Mouse (Mus musculus): ENCODE measurements around the gene Kcnt2. TPM values are rescaled to one million over a fixed set of nuclear protein-coding genes. Genes with fewer than 3 reads are reported as not detected.

Kcnt2 gene
- 1.6 and 2.3 TPM in 2 replicates for polyA plus RNA-seq (2015; fragmentation: Nextera tagmentation; extraction: Ambion mirVana)

GRCm38 (mm10) chr1:140245876-140246597, at the start of gene Kcnt2:
Kcnt2 (plus strand) TSS chr1:140246158.
- Histone ChIP-seq H3K4me3 (peak within 1 kb of the TSS; percentile 60), H3K9ac (peak within 1 kb of the TSS; percentile 79), H3K4me2 (peak within 1 kb of the TSS; percentile 89), H3K9me3 (no peaks in the 10 kb centered on the region), H3K4me1 (replicated peaks) (peaks cover 6% of the 10 kb centered on the region; the same call in 1 of the 2 replicates), H3K36me3 (no peaks in the 10 kb centered on the region), H3K27me3 (peaks cover 4% of the 10 kb centered on the region; the same call in 1 of the 2 replicates), H3K27ac (replicated peaks) (no peak within 1 kb of the TSS)
- ATAC-seq (ENCODE audit: low read depth) = peak; percentile 68
- under 1% methylated on average over 21 of the region's 21 CpGs for WGBS

- ATAC-seq (ENCODE audit: low read depth) = no peak
- H3K27me3 ChIP-seq = no peaks in the 10 kb centered on the region
- H3K4me1 ChIP-seq (replicated peaks) = no peaks in the 10 kb centered on the region
- no peak overlapping the region for H3K9ac ChIP-seq
- no peak overlapping the region for H3K4me2 ChIP-seq
- H3K4me3 ChIP-seq = no peak overlapping the region
- H3K27ac ChIP-seq (replicated peaks) = no peak overlapping the region
- WGBS = 87% methylated on average over 2 of the region's 2 CpGs
- no peaks in the 10 kb centered on the region for H3K9me3 ChIP-seq
- no peaks in the 10 kb centered on the region for H3K36me3 ChIP-seq
Observed at GRCm38 (mm10) chr1:140205329-140205728, 40.6 kb upstream of the Kcnt2 start.

- H3K27ac ChIP-seq (replicated peaks) = no peak overlapping the region
- no peaks in the 10 kb centered on the region for H3K36me3 ChIP-seq
- no peak for ATAC-seq (ENCODE audit: low read depth)
- H3K4me1 ChIP-seq (replicated peaks) = no peaks in the 10 kb centered on the region
- H3K9me3 ChIP-seq = no peaks in the 10 kb centered on the region
- WGBS = 47% methylated on average over 3 of the region's 3 CpGs
- H3K9ac ChIP-seq = no peak overlapping the region
- H3K27me3 ChIP-seq = no peaks in the 10 kb centered on the region
- no peak overlapping the region for H3K4me3 ChIP-seq
- no peak overlapping the region for H3K4me2 ChIP-seq
Observed at GRCm38 (mm10) chr1:140225221-140225620, 20.7 kb upstream of the Kcnt2 start.

DNA sequence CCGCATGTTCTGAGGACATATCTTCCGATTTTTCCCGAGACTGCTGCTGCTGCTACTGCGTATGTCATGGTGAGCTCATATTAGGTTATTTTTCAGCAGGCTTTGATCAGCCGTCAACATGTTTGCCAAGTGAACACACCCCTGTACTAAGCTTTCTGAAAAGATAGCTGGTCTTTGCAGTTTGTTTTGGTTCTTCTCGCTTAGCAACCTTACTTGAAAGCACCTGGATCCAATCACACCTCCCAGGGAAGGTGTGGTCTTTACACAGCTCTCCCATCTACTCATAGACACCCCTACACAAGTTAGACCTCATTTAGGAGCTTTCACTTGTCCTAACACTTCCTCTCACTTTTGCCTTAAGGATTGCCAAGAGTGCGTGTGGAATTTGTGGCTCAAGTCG, 19.3 kb upstream of the Kcnt2 start:
- Histone ChIP-seq H3K4me2 (no peak overlapping the region), H3K4me3 (no peak overlapping the region), H3K4me1 (replicated peaks) (no peaks in the 10 kb centered on the region), H3K27me3 (no peaks in the 10 kb centered on the region), H3K36me3 (no peaks in the 10 kb centered on the region), H3K9me3 (no peaks in the 10 kb centered on the region), H3K27ac (replicated peaks) (no peak overlapping the region), H3K9ac (no peak overlapping the region)
- 88% methylated on average over 8 of the region's 8 CpGs for WGBS
- no peak for ATAC-seq (ENCODE audit: low read depth)

DNA sequence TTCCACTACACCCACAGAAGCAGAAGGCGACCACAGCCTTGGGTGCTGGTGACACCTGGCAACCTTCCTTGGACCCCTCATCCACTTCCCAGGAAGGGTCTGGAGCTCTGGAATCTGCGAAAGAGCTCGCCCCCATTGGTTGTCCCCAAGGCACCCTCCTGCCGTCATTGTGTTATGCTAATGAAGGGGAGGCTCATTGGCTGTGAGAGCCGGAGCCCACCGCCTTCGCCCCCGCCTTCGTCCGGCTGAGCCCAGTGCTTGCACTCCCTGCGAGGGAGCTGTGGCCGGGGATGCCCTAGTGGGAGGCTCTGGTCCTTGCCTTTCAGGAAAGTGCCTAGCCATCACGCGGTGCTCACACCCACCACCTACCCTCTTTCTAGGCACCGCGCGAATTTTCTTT, 493 bp upstream of the Kcnt2 start:
- Histone ChIP-seq H3K4me3 (peak overlapping the region; percentile 60), H3K27ac (replicated peaks) (no peak overlapping the region), H3K4me1 (replicated peaks) (peaks cover 6% of the 10 kb centered on the region; the same call in 1 of the 2 replicates), H3K9ac (peak overlapping the region; percentile 79), H3K36me3 (no peaks in the 10 kb centered on the region), H3K4me2 (peak overlapping the region; percentile 89), H3K9me3 (no peaks in the 10 kb centered on the region), H3K27me3 (peaks cover 4% of the 10 kb centered on the region; the same call in 1 of the 2 replicates)
- ATAC-seq (ENCODE audit: low read depth) = peak; percentile 100
- under 1% methylated on average over 17 of the region's 17 CpGs for WGBS

DNA sequence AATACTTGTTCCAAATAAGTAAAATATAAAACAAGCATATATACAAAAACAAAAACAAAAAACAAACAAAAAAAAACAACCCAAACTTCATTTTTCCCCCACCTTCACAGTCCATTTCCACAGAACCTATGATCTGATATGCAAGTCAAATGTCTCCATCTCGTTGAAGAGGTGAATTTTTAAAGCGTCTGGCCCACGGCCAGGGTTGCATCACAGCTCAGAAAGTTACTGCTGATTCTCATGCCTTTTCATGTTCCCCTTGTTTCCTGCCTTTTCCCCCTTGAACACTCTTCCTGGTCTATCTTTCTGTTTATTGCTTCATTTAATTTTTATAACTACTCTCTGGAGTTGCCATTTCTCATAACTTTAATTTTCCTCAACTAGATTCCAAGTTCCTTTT, 18.7 kb downstream of the Kcnt2 start:
- WGBS = 66% methylated on average over 3 of the region's 3 CpGs
- no peak for ATAC-seq (ENCODE audit: low read depth)
- Histone ChIP-seq H3K4me2 (no peak overlapping the region), H3K27me3 (no peaks in the 10 kb centered on the region), H3K4me1 (replicated peaks) (peaks cover 6% of the 10 kb centered on the region; the same call in 1 of the 2 replicates), H3K9ac (no peak overlapping the region), H3K9me3 (no peaks in the 10 kb centered on the region), H3K27ac (replicated peaks) (no peak overlapping the region), H3K4me3 (no peak overlapping the region), H3K36me3 (no peaks in the 10 kb centered on the region)

GRCm38 (mm10) chr1:140266047-140266446, 20.1 kb downstream of the Kcnt2 start:
- H3K27ac ChIP-seq (replicated peaks) = no peak overlapping the region
- H3K4me2 ChIP-seq = no peak overlapping the region
- no peak for ATAC-seq (ENCODE audit: low read depth)
- no peaks in the 10 kb centered on the region for H3K27me3 ChIP-seq
- H3K36me3 ChIP-seq = no peaks in the 10 kb centered on the region
- no peak overlapping the region for H3K4me3 ChIP-seq
- WGBS = 75% methylated on average over 5 of the region's 5 CpGs
- H3K4me1 ChIP-seq (replicated peaks) = peaks cover 6% of the 10 kb centered on the region; the same call in 1 of the 2 replicates
- no peaks in the 10 kb centered on the region for H3K9me3 ChIP-seq
- H3K9ac ChIP-seq = no peak overlapping the region

GRCm38 (mm10) chr1:140266643-140267286, 20.8 kb downstream of the Kcnt2 start:
- peaks cover 6% of the 10 kb centered on the region; the same call in 1 of the 2 replicates for H3K4me1 ChIP-seq (replicated peaks)
- no peak for ATAC-seq (ENCODE audit: low read depth)
- no peak overlapping the region for H3K4me2 ChIP-seq
- H3K27me3 ChIP-seq = no peaks in the 10 kb centered on the region
- no peaks in the 10 kb centered on the region for H3K36me3 ChIP-seq
- H3K9ac ChIP-seq = no peak overlapping the region
- no peak overlapping the region for H3K27ac ChIP-seq (replicated peaks)
- H3K9me3 ChIP-seq = no peaks in the 10 kb centered on the region
- H3K4me3 ChIP-seq = no peak overlapping the region
- 29% methylated on average over 8 of the region's 8 CpGs for WGBS

GRCm38 (mm10) chr1:140267288-140267687, 21.3 kb downstream of the Kcnt2 start:
- H3K27ac ChIP-seq (replicated peaks) = no peak overlapping the region
- H3K27me3 ChIP-seq = no peaks in the 10 kb centered on the region
- H3K9me3 ChIP-seq = no peaks in the 10 kb centered on the region
- no peak overlapping the region for H3K4me3 ChIP-seq
- WGBS = 39% methylated on average over 2 of the region's 2 CpGs
- no peak overlapping the region for H3K4me2 ChIP-seq
- no peak overlapping the region for H3K9ac ChIP-seq
- peaks cover 6% of the 10 kb centered on the region; the same call in 1 of the 2 replicates for H3K4me1 ChIP-seq (replicated peaks)
- no peaks in the 10 kb centered on the region for H3K36me3 ChIP-seq
- no peak for ATAC-seq (ENCODE audit: low read depth)

DNA sequence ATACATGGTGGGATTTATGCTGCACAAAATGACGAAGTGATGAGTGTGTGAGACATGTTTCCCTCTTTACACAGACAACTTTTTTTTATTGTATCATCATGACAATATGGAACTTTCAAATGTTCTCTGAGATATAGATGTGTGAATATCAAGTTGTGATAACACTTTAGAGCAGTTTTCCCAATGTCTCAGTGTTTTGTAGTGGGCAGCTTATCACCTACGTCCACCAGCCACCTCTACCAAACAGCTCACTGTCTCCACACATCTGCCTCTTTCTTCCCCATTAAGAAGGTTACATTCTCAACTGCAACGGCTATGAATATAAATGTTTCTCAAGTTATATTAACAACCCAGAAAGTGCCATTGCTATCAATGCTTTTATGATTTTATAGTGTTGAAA, 27.7 kb downstream of the Kcnt2 start:
- ATAC-seq (ENCODE audit: low read depth) = no peak
- Histone ChIP-seq H3K27me3 (no peaks in the 10 kb centered on the region), H3K9ac (no peak overlapping the region), H3K4me3 (no peak overlapping the region), H3K9me3 (no peaks in the 10 kb centered on the region), H3K36me3 (no peaks in the 10 kb centered on the region), H3K27ac (replicated peaks) (no peak overlapping the region), H3K4me2 (no peak overlapping the region), H3K4me1 (replicated peaks) (no peaks in the 10 kb centered on the region)
- 91% methylated on average over 3 of the region's 3 CpGs for WGBS

DNA sequence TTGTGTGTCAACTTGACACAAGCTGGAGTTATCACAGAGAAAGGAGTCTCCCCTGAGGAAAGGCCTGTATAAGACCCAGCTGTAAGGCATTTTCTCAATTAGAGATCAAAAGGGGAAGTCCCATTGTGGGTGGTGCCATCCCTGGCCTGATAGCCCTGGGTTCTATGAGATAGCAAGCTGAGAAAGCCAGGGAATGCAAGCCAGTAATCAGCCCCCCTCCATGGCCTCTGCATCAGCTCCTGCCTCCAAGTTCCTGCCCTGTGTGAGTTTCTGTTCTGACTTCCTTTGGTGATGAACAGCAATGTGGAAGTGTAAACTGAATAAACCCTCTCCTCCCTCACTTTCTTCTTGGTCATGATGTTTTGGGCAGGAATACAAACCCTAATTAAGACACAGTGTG, 29.9 kb downstream of the Kcnt2 start:
- H3K9ac ChIP-seq = no peak overlapping the region
- no peak for ATAC-seq (ENCODE audit: low read depth)
- no peak overlapping the region for H3K4me2 ChIP-seq
- H3K9me3 ChIP-seq = no peaks in the 10 kb centered on the region
- no peak overlapping the region for H3K4me3 ChIP-seq
- no peaks in the 10 kb centered on the region for H3K36me3 ChIP-seq
- H3K27me3 ChIP-seq = no peaks in the 10 kb centered on the region
- H3K4me1 ChIP-seq (replicated peaks) = no peaks in the 10 kb centered on the region
- no peak overlapping the region for H3K27ac ChIP-seq (replicated peaks)

GRCm38 (mm10) chr1:140293140-140293539, 47.2 kb downstream of the Kcnt2 start:
- Histone ChIP-seq H3K36me3 (no peaks in the 10 kb centered on the region), H3K9me3 (no peaks in the 10 kb centered on the region), H3K27ac (replicated peaks) (no peak overlapping the region), H3K4me2 (no peak overlapping the region), H3K27me3 (no peaks in the 10 kb centered on the region), H3K4me3 (no peak overlapping the region), H3K9ac (no peak overlapping the region), H3K4me1 (replicated peaks) (no peaks in the 10 kb centered on the region)
- 59% methylated on average over 3 of the region's 3 CpGs for WGBS
- ATAC-seq (ENCODE audit: low read depth) = no peak

Data from neural tube, embryonic 13.5 days (tissue).